Mouse (Mus musculus): Measurements from ENCODE around the gene Glis2.
A peak's percentile ranks its signal among the peaks of the same experiment; 100 is the strongest.

DNA sequence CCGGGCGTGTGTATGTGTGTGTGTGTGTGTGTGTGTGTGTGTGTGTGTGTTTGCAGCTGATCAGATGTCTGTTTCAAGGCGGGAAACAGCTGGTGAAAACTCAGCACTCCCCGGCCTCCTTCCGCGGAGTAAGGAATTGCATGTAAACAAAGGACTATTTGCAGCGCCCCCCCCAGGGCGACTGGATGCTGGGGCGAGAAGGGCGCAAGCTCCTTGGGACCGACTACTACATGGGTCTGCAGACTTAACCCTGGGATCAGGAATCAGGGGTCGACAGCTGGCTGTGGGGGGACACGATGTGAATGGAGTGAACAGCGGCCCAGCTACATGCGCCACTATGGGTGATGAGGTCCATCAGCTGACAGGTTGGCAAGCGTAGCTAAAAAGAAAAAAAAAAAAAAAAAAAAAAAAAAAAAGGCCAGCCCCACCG lies 34.8 kb upstream of the Glis2 start, which contains the start of gene Tfap4:
- TF ChIP-seq CTCF (IDR thresholded peaks at IDR 0.05; ENCODE audit: borderline replicate concordance, extremely low read depth, insufficient read depth, insufficient read length) (peak; percentile 21; the same call in 1 of the 2 replicates), POLR2A (IDR thresholded peaks at IDR 0.05; ENCODE audit: borderline replicate concordance, extremely low read depth, insufficient read depth, insufficient read length, poor library complexity, severe bottlenecking) (no peak)
